Mouse (Mus musculus) heart, postnatal 0 days (tissue): ENCODE data around the gene Gm17606.

Source experiments
- CTCF ChIP-seq: IDR thresholded peaks from 2 replicates; pipeline ENCODE4 v1.5.1; 2016; ENCODE audit warnings: antibody characterized with exemption, control low read depth, low read depth
- EP300 ChIP-seq: IDR thresholded peaks from 2 replicates; pipeline ENCODE4 v1.6.1; 2016; ENCODE audit warnings: antibody characterized with exemption, low read depth

DNA sequence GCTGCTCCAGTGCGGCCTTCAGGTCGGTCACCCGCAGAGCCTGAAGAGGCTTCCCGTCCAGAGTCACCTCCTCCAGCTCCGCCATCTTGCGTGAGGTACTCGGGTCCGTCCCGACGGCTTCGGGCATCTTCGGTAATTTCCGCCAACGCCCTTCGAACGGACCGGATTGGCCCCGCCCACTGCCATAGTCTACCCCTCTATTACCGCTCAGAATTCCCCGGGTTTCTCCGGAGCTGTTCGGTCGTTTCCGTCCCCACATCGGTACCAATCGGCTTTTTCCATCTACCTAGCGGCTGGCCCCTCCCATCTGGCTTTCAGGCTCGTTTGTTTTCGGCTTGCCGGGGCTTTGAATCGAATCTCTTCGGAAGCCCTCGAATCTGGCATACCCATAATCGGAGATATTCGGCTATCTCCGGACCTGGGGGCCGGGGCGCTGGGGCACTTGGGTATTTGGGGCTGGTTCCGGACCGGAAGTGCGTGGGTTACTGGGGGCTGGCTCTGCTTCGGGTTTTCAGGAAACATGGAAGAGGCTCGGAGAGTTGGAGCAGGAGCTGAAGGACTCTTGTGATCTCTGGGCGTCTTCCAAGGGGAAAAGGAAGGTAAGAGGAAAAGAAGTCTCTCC lies 45.9 kb downstream of the Gm17606 start, which contains the start of gene Acin1:
- TF ChIP-seq CTCF (no peak), EP300 (0 out of 2 replicates have a peak, but pooled peaks have one; percentile 6)
